Mouse (Mus musculus) hindbrain, embryonic 10.5 days (tissue): ENCODE data around the gene Iars. TPM values are rescaled to one million over a fixed set of nuclear protein-coding genes. Genes with fewer than 3 reads are reported as not detected.
A peak's percentile ranks its signal among the peaks of the same experiment; 100 is the strongest.

Experiments
- DNase-seq: peaks from one replicate; pipeline ENCODE4 v3.0.0-alpha.2; 2017; ENCODE audit warnings: low spot score
- H3K27ac ChIP-seq: fragments of 300-500 bp; sonication (generic); 2 replicates; pipeline ENCODE4 v1.5.1; 2016; ENCODE audit warnings: mild to moderate bottlenecking, moderate library complexity
- H3K27me3 ChIP-seq: fragments of 300-500 bp; sonication (generic); 2 replicates; pipeline ENCODE4 v1.6.1; 2016; ENCODE audit warnings: mild to moderate bottlenecking; ENCODE audit not compliant: poor library complexity, insufficient read depth, severe bottlenecking
- H3K36me3 ChIP-seq: fragments of 300-500 bp; sonication (generic); 2 replicates; pipeline ENCODE4 v1.6.1; 2016; ENCODE audit warnings: mild to moderate bottlenecking, moderate library complexity
- H3K4me1 ChIP-seq: fragments of 300-500 bp; sonication (generic); replicated peaks from 2 replicates; pipeline ENCODE4 v1.6.1; 2016; ENCODE audit warnings: mild to moderate bottlenecking
- H3K4me3 ChIP-seq: fragments of 300-500 bp; sonication (generic); 2 replicates; pipeline ENCODE4 v1.5.1; 2016; ENCODE audit warnings: mild to moderate bottlenecking, moderate library complexity
- H3K9me3 ChIP-seq: fragments of 300-500 bp; sonication (generic); 2 replicates; pipeline ENCODE4 v1.6.1; 2016; ENCODE audit warnings: mild to moderate bottlenecking, moderate library complexity
- WGBS: fragments of 180-500 bp; shearing (Covaris S2); methylation state at CpG from one replicate; pipeline ENCODE4 v1.1.7; 2016; 5-methylcytosine and 5-hydroxymethylcytosine counted together
- polyA plus RNA-seq: library from polyadenylated mRNA; unstranded; fragments of >200 nt; fragmentation: Nextera tagmentation; extraction: Ambion mirVana; gene quantifications from 2 replicates; pipeline ENCODE4 v1.2.1, GENCODE M21; 2016

The Iars gene
- polyA plus RNA-seq = 98.0 and 111 TPM in 2 replicates

DNA sequence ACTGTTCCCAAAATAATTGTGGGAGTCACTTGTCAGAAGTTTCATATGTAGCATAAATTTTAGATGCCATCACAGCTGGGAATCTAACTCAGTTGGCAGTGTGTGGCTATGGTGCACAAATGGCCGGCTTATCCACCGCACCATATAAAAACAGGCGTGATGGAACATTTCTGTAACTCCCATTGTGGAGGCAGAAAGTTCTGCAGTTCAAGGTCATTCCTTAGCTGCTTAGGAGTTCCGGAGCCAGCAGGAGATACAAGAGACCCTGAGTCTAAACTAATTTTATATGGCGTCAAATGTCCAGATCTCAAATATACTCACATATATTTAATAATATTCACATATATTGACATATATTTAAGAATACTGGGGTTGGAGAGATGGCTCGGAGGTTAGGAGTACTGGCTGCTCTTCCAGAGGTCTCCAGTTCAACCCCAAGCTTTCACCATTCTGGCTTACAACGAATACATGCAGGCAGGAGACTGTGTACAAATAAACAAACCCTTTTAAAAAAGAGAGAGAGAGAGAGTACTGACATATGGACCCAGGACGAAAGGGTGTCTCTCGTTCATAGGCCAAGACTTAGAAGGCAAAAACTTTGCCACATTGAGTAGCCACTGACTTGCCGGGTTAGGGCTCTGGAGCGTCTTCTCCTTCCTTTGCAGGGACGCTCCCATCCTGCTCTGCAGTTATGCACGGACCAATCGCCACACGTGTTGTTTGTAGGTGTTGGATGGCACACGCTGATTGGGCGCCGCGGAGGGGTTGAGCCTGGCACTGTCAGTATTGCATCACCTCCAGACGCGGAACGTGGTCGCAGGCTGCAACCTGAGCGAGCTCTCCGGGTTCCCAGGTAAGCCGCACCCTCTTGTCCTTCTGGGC, at the start of gene Iars:
Gene Iars (plus strand): TSS at position 750 of the 882 bp plus-strand sequence.
- Histone ChIP-seq H3K4me1 (peaks cover 27% of the 10 kb centered on the region), H3K27me3 (no peaks in the 10 kb centered on the region), H3K4me3 (peak within 1 kb of the TSS; percentile 88), H3K36me3 (peaks cover 46% of the 10 kb centered on the region), H3K9me3 (no peaks in the 10 kb centered on the region), H3K27ac (peak within 1 kb of the TSS; percentile 91)
- 6% methylated on average over 26 of the region's 26 CpGs for WGBS
- peak; percentile 99 for DNase-seq

DNA sequence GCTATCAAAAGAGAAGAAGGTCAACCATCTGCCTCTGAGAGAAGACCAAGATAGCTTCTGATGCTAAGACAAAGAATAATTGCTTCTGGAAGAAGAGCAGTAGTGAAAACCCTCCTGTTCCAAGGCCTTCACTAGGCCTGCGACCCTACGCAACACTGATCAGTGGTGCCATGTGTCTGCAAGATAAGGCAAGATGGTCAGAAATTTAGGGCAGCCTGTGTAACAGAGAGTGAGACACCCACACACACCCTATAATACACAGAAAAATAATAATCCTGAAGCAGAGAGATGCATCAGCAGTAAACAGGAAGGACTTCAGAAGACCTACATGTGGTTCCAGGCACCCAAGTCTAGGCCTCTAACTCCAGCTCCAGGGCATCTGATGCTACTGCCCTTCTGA, 41.9 kb upstream of the Iars start:
- DNase-seq = no peak
- H3K4me3 ChIP-seq = no peak overlapping the region
- H3K9me3 ChIP-seq = no peaks in the 10 kb centered on the region
- no peaks in the 10 kb centered on the region for H3K4me1 ChIP-seq
- no peaks in the 10 kb centered on the region for H3K27me3 ChIP-seq
- H3K27ac ChIP-seq = no peak overlapping the region
- peaks cover 12% of the 10 kb centered on the region; the same call in 1 of the 2 replicates for H3K36me3 ChIP-seq
- 95% methylated on average over 2 of the region's 2 CpGs for WGBS

DNA sequence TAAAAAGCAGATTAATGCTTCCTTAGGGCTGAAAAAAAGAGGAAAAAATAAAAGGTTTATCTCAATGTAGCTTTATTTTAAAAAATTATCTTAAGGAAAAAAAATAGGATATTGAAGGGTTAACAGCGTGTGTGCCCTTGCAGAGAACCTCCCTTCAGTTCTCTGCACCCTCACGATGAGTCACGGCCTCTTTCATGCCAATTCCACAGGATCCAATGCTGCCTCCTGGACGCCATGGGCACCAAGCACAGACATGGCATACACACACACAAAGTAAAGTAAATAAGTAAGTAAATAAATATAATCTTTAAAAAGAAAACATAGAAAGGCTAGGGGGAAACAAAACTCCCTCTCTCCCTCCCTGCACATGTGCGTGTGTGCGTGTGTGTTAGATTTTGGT, 39.2 kb upstream of the Iars start:
- no peak for DNase-seq
- WGBS = 84% methylated on average over 6 of the region's 6 CpGs
- H3K36me3 ChIP-seq = peaks cover 6% of the 10 kb centered on the region; the same call in 1 of the 2 replicates
- no peaks in the 10 kb centered on the region for H3K9me3 ChIP-seq
- H3K27ac ChIP-seq = no peak overlapping the region
- H3K4me3 ChIP-seq = no peak overlapping the region
- H3K4me1 ChIP-seq = no peaks in the 10 kb centered on the region
- no peaks in the 10 kb centered on the region for H3K27me3 ChIP-seq

DNA sequence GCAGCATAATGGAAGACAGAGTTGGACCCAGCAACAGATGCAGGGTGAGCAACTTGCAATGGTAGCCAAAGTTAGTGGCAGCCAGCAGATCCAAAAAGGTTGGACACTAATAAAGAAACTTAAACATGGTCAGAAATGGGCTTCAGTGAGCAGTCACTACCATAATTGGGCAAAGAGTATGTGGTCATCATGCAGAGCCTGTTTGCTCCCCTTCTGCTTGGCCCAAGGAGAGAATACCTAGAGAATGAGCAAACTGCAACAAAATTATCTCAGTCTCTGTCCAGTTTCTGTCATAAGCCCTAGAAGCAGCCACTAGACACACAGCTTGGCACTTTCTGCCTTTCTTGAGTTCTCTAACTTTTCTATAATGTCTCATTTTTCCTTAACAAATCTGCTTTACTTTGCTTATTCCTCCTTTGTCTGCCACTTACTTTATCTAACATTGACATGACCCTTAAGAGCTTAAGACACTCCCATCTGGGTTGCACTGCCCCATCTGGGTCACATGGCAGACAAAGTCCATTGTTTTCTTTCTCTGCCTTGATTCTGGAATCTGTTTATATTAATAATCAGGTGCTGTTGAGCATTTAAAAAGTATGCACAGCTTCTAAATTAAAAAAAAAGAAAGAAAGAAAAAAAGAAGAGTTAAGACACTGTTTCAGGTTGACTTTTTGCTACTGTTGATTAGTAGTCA, 38.1 kb upstream of the Iars start:
- no peaks in the 10 kb centered on the region for H3K9me3 ChIP-seq
- no peaks in the 10 kb centered on the region for H3K27me3 ChIP-seq
- no peak overlapping the region for H3K4me3 ChIP-seq
- H3K36me3 ChIP-seq = peaks cover 6% of the 10 kb centered on the region; the same call in 1 of the 2 replicates
- DNase-seq = no peak
- H3K27ac ChIP-seq = no peak overlapping the region
- H3K4me1 ChIP-seq = no peaks in the 10 kb centered on the region

DNA sequence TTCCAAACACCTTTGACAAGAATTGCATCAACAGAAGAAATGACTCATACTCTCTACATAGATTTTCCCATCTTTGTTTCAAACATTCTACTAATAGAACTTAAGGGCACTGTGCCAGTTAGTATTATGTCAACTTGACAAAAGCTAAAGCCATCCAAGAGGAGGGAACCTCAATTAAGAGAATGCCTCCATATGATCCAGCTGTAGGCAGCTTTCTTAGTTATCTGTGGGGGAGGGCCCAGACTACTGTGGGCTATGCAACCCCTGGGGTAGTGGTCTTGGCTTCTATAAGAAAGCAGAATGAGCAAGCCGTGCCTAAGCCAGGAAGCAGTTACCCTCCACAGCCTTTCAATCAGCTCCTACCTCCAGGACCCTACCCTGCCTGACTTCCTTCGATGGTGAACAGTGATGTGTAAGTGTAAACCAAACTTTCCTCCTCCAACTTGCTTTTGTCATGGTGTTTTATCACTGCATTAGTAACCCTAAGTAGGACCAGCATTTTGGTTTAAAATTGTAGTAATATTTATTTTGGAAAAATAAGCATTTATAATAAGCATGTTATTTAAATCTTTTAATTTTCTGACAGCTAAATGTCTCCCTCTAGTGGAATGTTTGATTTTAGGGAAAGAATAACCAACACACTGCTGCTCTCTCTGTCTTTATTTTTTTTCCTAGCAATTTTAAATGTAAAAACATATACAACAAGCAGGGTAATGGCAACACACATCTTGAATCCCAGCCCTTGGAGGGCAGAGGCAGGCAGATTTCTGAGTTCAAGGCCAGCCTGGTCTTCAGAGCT, 37.0 kb upstream of the Iars start:
- no peak overlapping the region for H3K4me3 ChIP-seq
- H3K27ac ChIP-seq = no peak overlapping the region
- WGBS = 87% methylated on average over 2 of the region's 2 CpGs
- H3K9me3 ChIP-seq = no peaks in the 10 kb centered on the region
- DNase-seq = no peak
- peaks cover 5% of the 10 kb centered on the region; the same call in 1 of the 2 replicates for H3K36me3 ChIP-seq
- no peaks in the 10 kb centered on the region for H3K27me3 ChIP-seq
- no peaks in the 10 kb centered on the region for H3K4me1 ChIP-seq

DNA sequence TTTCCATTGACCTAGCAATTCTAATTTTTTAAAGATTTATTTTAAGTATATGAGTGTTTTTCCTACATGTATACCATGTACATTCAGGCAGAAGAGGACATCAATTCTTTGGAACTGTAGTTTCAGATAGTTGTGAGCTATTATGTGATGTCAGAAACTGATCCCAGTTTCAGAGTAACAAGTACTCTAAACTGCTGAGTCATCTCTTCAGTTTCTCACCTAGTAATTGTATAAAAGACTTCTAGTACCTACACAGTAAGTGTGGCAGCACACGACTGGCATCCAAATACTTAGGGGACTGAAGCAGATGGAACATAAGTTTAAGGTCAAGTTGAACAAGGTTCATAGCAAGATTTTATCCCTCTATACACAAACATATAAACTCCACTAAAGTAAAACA, 35.9 kb upstream of the Iars start:
- Histone ChIP-seq H3K36me3 (0 out of 2 replicates have a peak, but pooled peaks cover 2% of the 10 kb centered on the region), H3K4me3 (no peak overlapping the region), H3K27me3 (no peaks in the 10 kb centered on the region), H3K27ac (no peak overlapping the region), H3K4me1 (peaks cover under 1% of the 10 kb centered on the region), H3K9me3 (no peaks in the 10 kb centered on the region)
- no peak for DNase-seq
- WGBS = 87% methylated on average over 1 of the region's 1 CpGs

- no peaks in the 10 kb centered on the region for H3K27me3 ChIP-seq
- peak overlapping the region; percentile 82; the same call in 1 of the 2 replicates for H3K4me3 ChIP-seq
- H3K36me3 ChIP-seq = peaks cover 6% of the 10 kb centered on the region
- DNase-seq = no peak
- no peak overlapping the region for H3K27ac ChIP-seq
- H3K4me1 ChIP-seq = peaks cover 20% of the 10 kb centered on the region
- WGBS = 57% methylated on average over 2 of the region's 2 CpGs
- no peaks in the 10 kb centered on the region for H3K9me3 ChIP-seq
Observed at GRCm38 (mm10) chr13:49651136-49651535, 30.8 kb upstream of the Iars start.

GRCm38 (mm10) chr13:49651781-49652351, 30.0 kb upstream of the Iars start:
- 4% methylated on average over 4 of the region's 4 CpGs for WGBS
- Histone ChIP-seq H3K9me3 (no peaks in the 10 kb centered on the region), H3K36me3 (peaks cover 10% of the 10 kb centered on the region), H3K27ac (peak overlapping the region; percentile 88), H3K4me1 (peaks cover 20% of the 10 kb centered on the region), H3K4me3 (peak overlapping the region; percentile 82), H3K27me3 (no peaks in the 10 kb centered on the region)
- DNase-seq = no peak

DNA sequence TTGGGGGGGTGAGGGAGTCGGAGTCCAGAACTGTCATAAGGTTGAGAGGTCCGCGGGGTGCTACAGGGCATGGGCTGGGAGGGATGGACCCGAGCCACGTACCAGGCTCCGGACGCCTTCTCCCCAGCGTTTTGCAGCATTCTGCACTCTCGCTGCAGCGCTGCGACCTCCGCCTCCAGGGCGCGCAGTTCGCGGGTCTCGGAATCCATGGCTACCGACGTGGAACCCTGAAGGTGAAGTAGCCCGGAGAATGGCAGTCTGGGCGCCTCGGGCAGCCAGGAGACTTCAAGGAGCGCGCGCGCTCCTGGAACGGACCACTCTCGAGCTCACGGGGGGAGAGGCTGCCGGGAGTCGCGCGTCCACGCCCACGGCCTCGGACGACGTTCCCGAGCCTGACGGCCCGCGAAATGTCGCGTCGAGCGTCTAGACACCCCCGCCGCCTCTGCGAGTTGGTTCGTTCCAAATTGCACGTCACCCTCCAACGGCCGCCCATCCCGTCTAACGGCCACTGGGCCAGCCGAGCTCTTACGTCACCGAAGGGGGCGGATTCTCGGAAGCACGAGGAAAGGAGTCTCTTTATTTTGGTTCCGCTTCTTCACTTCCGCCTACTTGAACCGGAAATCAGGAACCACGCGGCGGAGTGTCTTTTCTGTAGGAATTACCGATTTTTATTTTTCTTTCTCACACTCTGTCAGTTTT, 29.3 kb upstream of the Iars start, which contains the start of the genes Cenpp and Nol8:
Gene Cenpp (minus strand): TSS at position 305 of the 699 bp plus-strand sequence.
Gene Nol8 (plus strand): TSS at position 598 of the 699 bp plus-strand sequence.
- Histone ChIP-seq H3K27me3 (no peaks in the 10 kb centered on the region), H3K4me3 (peak within 1 kb of the TSS; percentile 82), H3K9me3 (no peaks in the 10 kb centered on the region), H3K36me3 (peaks cover 17% of the 10 kb centered on the region), H3K4me1 (peaks cover 20% of the 10 kb centered on the region), H3K27ac (peak within 1 kb of the TSS; percentile 88)
- under 1% methylated on average over 68 of the region's 68 CpGs for WGBS
- peak; percentile 99 for DNase-seq

DNA sequence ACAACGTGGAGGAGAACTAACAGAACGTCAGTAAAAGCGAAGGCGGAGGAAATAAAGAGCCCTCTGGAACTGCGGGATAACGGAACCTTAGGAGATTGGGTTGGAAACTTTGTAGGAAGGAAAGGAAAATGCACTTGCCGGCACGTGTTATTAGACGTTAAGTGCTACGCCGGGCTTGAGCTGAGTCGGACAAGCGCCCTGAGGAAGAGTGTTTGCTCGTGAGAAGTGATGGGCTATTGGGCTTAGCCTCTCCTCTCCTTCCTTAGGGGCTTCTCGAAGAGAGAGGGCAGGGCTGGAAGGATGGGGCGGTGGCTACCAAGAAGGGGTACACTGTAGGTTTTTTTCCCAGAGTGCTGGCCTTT, 28.7 kb upstream of the Iars start:
- H3K27ac ChIP-seq = peak overlapping the region; percentile 83
- no peaks in the 10 kb centered on the region for H3K27me3 ChIP-seq

DNA sequence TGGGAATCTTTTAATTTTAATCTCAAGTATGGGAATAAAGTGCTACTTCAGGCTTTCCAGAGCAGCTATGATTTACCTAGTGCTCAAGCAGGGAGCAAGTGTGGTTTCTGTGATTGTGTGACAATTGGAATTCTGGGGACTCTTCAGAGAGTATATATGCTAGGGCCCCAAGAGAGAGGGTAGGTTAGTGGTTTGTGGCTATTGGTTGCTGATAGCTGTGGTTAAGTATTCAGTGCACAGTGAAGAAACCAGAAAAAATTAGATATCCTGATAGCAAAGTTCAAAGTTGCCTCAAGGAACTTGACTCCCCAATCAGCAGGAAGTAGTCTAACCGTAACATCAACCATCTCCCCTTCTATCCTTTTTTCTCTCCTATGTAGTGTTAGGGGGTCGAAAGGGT, 4.1 kb upstream of the Iars start:
- DNase-seq = no peak
- H3K9me3 ChIP-seq = no peaks in the 10 kb centered on the region
- H3K27me3 ChIP-seq = no peaks in the 10 kb centered on the region
- no peak overlapping the region for H3K4me3 ChIP-seq
- no peak overlapping the region for H3K27ac ChIP-seq
- peaks cover 65% of the 10 kb centered on the region for H3K36me3 ChIP-seq
- WGBS = 89% methylated on average over 2 of the region's 2 CpGs
- H3K4me1 ChIP-seq = peaks cover 8% of the 10 kb centered on the region

More for the DNA sequence above, 28.7 kb upstream of the Iars start:
- Histone ChIP-seq H3K36me3 (peaks cover 20% of the 10 kb centered on the region), H3K4me3 (peak overlapping the region; percentile 82), H3K9me3 (no peaks in the 10 kb centered on the region), H3K4me1 (peaks cover 20% of the 10 kb centered on the region)
- whole genome bisulfite sequencing = under 1% methylated on average over 16 of the region's 16 CpGs
- no peak for DNase-seq
